In genomic region chr16:29758246-29758645, GRCm38 (mm10) we compare ENCODE assay signal across 20 mouse cellular contexts.
DNase-seq lines count a peak whose midpoint lies in the region; ATAC-seq and TF ChIP-seq lines count a peak whose summit lies in the region.
"Had no signal": no experiment of that assay in that cellular context is flagged by ENCODE, and none has a peak within 500 bp of the region (broad histone marks: within the 10 kb centered on the region; RNA-seq: fewer than 3 reads in every experiment).

No protein-coding gene starts in this region.

- H3K27me3 ChIP-seq in embryonic facial prominence, embryonic 14.5 days (replicated peaks; ENCODE audit: control insufficient read depth, insufficient read depth, low read length) = no peaks in the 10 kb centered on the region
- peaks cover 54% of the 10 kb centered on the region for H3K27me3 ChIP-seq in embryonic facial prominence, embryonic 10.5 days (replicated peaks; ENCODE audit: low read depth, poor library complexity, severe bottlenecking)
- no peaks in the 10 kb centered on the region for H3K27me3 ChIP-seq in lung, embryonic 14.5 days (ENCODE audit: insufficient read depth, low read length)
- H3K27me3 ChIP-seq in limb, embryonic 15.5 days = no peaks in the 10 kb centered on the region
- H3K27me3 ChIP-seq: embryonic facial prominence, embryonic 15.5 days had no signal

- no peaks in the 10 kb centered on the region for H3K36me3 ChIP-seq in embryonic facial prominence, embryonic 14.5 days (ENCODE audit: control insufficient read depth, insufficient read depth, low read length)
- H3K36me3 ChIP-seq in embryonic facial prominence, embryonic 10.5 days (replicated peaks) = no peaks in the 10 kb centered on the region
- H3K36me3 ChIP-seq in lung, embryonic 14.5 days (ENCODE audit: insufficient read depth) = no peaks in the 10 kb centered on the region
- H3K36me3 ChIP-seq in limb, embryonic 15.5 days = no peaks in the 10 kb centered on the region
- H3K36me3 ChIP-seq: embryonic facial prominence, embryonic 15.5 days; forebrain, embryonic 10.5 days; heart, embryonic 13.5 days; hindbrain, embryonic 15.5 days had no signal

- H3K4me2 ChIP-seq in embryonic facial prominence, embryonic 14.5 days (ENCODE audit: low read depth, low read length) = no peak overlapping the region
- no peak overlapping the region for H3K4me2 ChIP-seq in lung, embryonic 14.5 days
- no peak overlapping the region for H3K4me2 ChIP-seq in limb, embryonic 15.5 days
- H3K4me2 ChIP-seq: embryonic facial prominence, embryonic 15.5 days; heart, embryonic 13.5 days; hindbrain, embryonic 15.5 days had no signal

- no peak for TF ChIP-seq CTCF in lung, embryonic 14.5 days (IDR thresholded peaks at IDR 0.05; ENCODE audit: low read depth)

- no peak overlapping the region for H3K9ac ChIP-seq in embryonic facial prominence, embryonic 14.5 days (ENCODE audit: low read depth, low read length)
- H3K9ac ChIP-seq in lung, embryonic 14.5 days = no peak overlapping the region
- H3K9ac ChIP-seq in limb, embryonic 15.5 days = 0 out of 2 replicates have a peak overlapping the region, but pooled peaks have one; percentile 15
- H3K9ac ChIP-seq: embryonic facial prominence, embryonic 15.5 days; heart, embryonic 13.5 days; hindbrain, embryonic 15.5 days had no signal

- H3K4me1 ChIP-seq in embryonic facial prominence, embryonic 14.5 days (ENCODE audit: control insufficient read depth, insufficient read depth, low read length) = peaks cover 40% of the 10 kb centered on the region
- H3K4me1 ChIP-seq in embryonic facial prominence, embryonic 10.5 days = peaks cover 66% of the 10 kb centered on the region
- H3K4me1 ChIP-seq in lung, embryonic 14.5 days (ENCODE audit: insufficient read depth) = peaks cover 53% of the 10 kb centered on the region
- peaks cover 56% of the 10 kb centered on the region for H3K4me1 ChIP-seq in limb, embryonic 15.5 days

- H3K9me3 ChIP-seq in embryonic facial prominence, embryonic 14.5 days (ENCODE audit: control insufficient read depth, low read length) = no peaks in the 10 kb centered on the region
- no peaks in the 10 kb centered on the region for H3K9me3 ChIP-seq in embryonic facial prominence, embryonic 10.5 days
- H3K9me3 ChIP-seq in lung, embryonic 14.5 days (ENCODE audit: low read depth, low read length) = no peaks in the 10 kb centered on the region
- H3K9me3 ChIP-seq in limb, embryonic 15.5 days = no peaks in the 10 kb centered on the region
- H3K9me3 ChIP-seq: embryonic facial prominence, embryonic 15.5 days; heart, embryonic 13.5 days; hindbrain, embryonic 15.5 days had no signal

- no peak overlapping the region; the same call in 1 of the 2 replicates for H3K27ac ChIP-seq in embryonic facial prominence, embryonic 14.5 days (replicated peaks; ENCODE audit: low read depth, low read length)
- no peak overlapping the region for H3K27ac ChIP-seq in embryonic facial prominence, embryonic 10.5 days (replicated peaks)
- peak overlapping the region; percentile 16; the same call in 1 of the 2 replicates for H3K27ac ChIP-seq in lung, embryonic 14.5 days (ENCODE audit: low read depth)
- H3K27ac ChIP-seq in limb, embryonic 15.5 days = no peak overlapping the region
- H3K27ac ChIP-seq: embryonic facial prominence, embryonic 15.5 days; forebrain, embryonic 10.5 days; heart, embryonic 13.5 days; hindbrain, embryonic 15.5 days had no signal

- no peak for ATAC-seq in embryonic facial prominence, embryonic 14.5 days (ENCODE audit: low read depth)
- ATAC-seq in lung, embryonic 14.5 days (ENCODE audit: insufficient read depth) = no peak
- no peak for ATAC-seq in limb, embryonic 15.5 days (ENCODE audit: insufficient number of reproducible peaks, low FRiP score, low TSS enrichment, low read depth)
- ATAC-seq: forebrain, embryonic 14.5 days had no signal

- H3K4me3 ChIP-seq in embryonic facial prominence, embryonic 14.5 days (ENCODE audit: low read depth, low read length) = no peak overlapping the region
- H3K4me3 ChIP-seq in embryonic facial prominence, embryonic 10.5 days = no peak overlapping the region
- H3K4me3 ChIP-seq in lung, embryonic 14.5 days (ENCODE audit: low read depth, low read length) = no peak overlapping the region
- no peak overlapping the region for H3K4me3 ChIP-seq in limb, embryonic 15.5 days
- H3K4me3 ChIP-seq: embryonic facial prominence, embryonic 15.5 days; erythroblast, embryonic 14.5 days; forebrain, embryonic 10.5 days; heart, embryonic 13.5 days; hindbrain, embryonic 15.5 days had no signal

- WGBS in embryonic facial prominence, embryonic 14.5 days = 57% methylated on average over 3 of the region's 3 CpGs
- 81% methylated on average over 3 of the region's 3 CpGs for WGBS in embryonic facial prominence, embryonic 10.5 days
- 29% methylated on average over 3 of the region's 3 CpGs for WGBS in lung, embryonic 14.5 days
- WGBS in limb, embryonic 15.5 days = 54% methylated on average over 3 of the region's 3 CpGs

- DNase-seq in embryonic facial prominence, embryonic 14.5 days (ENCODE audit: low spot score) = peak; percentile 61
- DNase-seq in embryonic facial prominence, embryonic 10.5 days (ENCODE audit: low spot score) = no peak
- peak; percentile 71 for DNase-seq in lung, embryonic 14.5 days
- no peak for DNase-seq in lung, postnatal 10 days
- DNase-seq in ZHBTc4 (ENCODE audit: low read depth, low spot score) = peak; percentile 72
- DNase-seq in gastrocnemius, postnatal 25 days = no peak
- DNase-seq in kidney, adult 18-20 months = no peak
- DNase-seq: adrenal gland, postnatal 14 days; cerebellum, adult 18-20 months; cerebellum, adult 9-11 months; cerebellum, postnatal 36 days; gastrocnemius, postnatal 10 days; heart, postnatal 36 days had no signal

Comparison
In these comparisons a context has a peak if more than half of its experiments do, and no peak if none do; other contexts are left out.
1. DNase-seq: peak in embryonic facial prominence, embryonic 14.5 days (single experiment), lung, embryonic 14.5 days (single experiment) and ZHBTc4 (single experiment); none in embryonic facial prominence, embryonic 10.5 days (single experiment), lung, postnatal 10 days (single experiment), gastrocnemius, postnatal 25 days (single experiment) and kidney, adult 18-20 months (single experiment).